Mouse (Mus musculus) stomach, embryonic 16.5 days (tissue): Measurements from ENCODE around the gene Pkp4. TPM values are rescaled to one million over a fixed set of nuclear protein-coding genes. Genes with fewer than 3 reads are reported as not detected.

ENCODE experiments used
- ATAC-seq: fragments of 200-750 bp; cut with Nextera tagmentation; 2 replicates; pipeline ENCODE4 v1.8.0; 2017; ENCODE audit warnings: moderate number of reproducible peaks, moderate TSS enrichment; ENCODE audit not compliant: insufficient read depth, low FRiP score
- H3K27ac ChIP-seq: fragments of 300-500 bp; sonication (generic); 2 replicates; pipeline ENCODE4 v1.5.1; 2014; ENCODE audit warnings: low read length
- H3K27me3 ChIP-seq: fragments of 300-500 bp; sonication (generic); 2 replicates; pipeline ENCODE4 v1.6.1; 2014; ENCODE audit warnings: low read length, control low read depth, mixed read lengths; ENCODE audit not compliant: control insufficient read depth, insufficient read depth
- H3K36me3 ChIP-seq: fragments of 300-500 bp; sonication (generic); 2 replicates; pipeline ENCODE4 v1.6.1; 2014; ENCODE audit warnings: low read length; ENCODE audit not compliant: control insufficient read depth, insufficient read depth
- H3K4me1 ChIP-seq: fragments of 300-500 bp; sonication (generic); 2 replicates; pipeline ENCODE4 v1.6.1; 2014; ENCODE audit warnings: low read length, control low read depth, mixed read lengths; ENCODE audit not compliant: control insufficient read depth, insufficient read depth
- H3K4me2 ChIP-seq: fragments of 300-500 bp; sonication (generic); 2 replicates; pipeline ENCODE4 v1.6.1; 2014; ENCODE audit warnings: low read depth, low read length, mixed read lengths
- H3K4me3 ChIP-seq: fragments of 300-500 bp; sonication (generic); replicated peaks from 2 replicates; pipeline ENCODE4 v1.5.1; 2014; ENCODE audit warnings: mild to moderate bottlenecking, low read length
- H3K9ac ChIP-seq: fragments of 300-500 bp; sonication (generic); 2 replicates; pipeline ENCODE4 v1.6.1; 2014; ENCODE audit warnings: low read length
- H3K9me3 ChIP-seq: fragments of 300-500 bp; sonication (generic); replicated peaks from 2 replicates; pipeline ENCODE4 v1.6.1; 2016; ENCODE audit warnings: low read length, control low read depth; ENCODE audit not compliant: control insufficient read depth
- WGBS: fragments of 180-500 bp; shearing (Covaris S2); extraction: QIAGEN DNeasy Blood & Tissue Kit; methylation state at CpG from one replicate; pipeline ENCODE4 v1.1.7; 2014; 5-methylcytosine and 5-hydroxymethylcytosine counted together
- polyA plus RNA-seq: library from polyadenylated mRNA; unstranded; fragments of >200 nt; fragmentation: Nextera tagmentation; extraction: Ambion mirVana; gene quantifications from 2 replicates; pipeline ENCODE4 v1.2.1, GENCODE M21; 2015

The Pkp4 gene
- polyA plus RNA-seq, 1 experiment from 2014 or later, result 30.0 TPM

DNA sequence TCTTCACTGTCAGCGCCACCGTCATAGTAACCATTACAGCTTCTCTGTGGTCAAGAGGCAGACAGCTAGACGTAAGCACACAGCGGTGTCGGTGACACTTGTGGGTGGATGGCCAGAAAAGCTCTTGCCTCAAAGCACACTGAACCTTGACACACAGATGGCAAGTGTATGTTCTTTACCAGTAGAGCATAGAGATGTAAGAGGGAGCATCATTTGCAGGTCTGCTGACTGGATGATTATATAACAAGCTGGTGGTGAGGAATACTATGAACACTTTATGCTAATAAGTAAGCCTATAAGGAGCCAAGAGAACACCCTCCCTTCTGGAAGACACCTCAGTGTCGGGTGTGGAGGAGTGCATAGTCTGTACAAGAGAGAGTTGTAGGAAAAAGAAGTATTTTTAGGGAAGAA, 98.2 kb downstream of the Pkp4 start:
- no peaks in the 10 kb centered on the region for H3K36me3 ChIP-seq
- ATAC-seq, result no peak
- H3K4me1 ChIP-seq, result no peaks in the 10 kb centered on the region
- H3K4me3 ChIP-seq, result no peak overlapping the region
- no peaks in the 10 kb centered on the region for H3K9me3 ChIP-seq
- no peak overlapping the region for H3K27ac ChIP-seq
- 84% methylated on average over 6 of the region's 6 CpGs for WGBS
- no peak overlapping the region for H3K9ac ChIP-seq
- no peak overlapping the region for H3K4me2 ChIP-seq
- H3K27me3 ChIP-seq, result no peaks in the 10 kb centered on the region

DNA sequence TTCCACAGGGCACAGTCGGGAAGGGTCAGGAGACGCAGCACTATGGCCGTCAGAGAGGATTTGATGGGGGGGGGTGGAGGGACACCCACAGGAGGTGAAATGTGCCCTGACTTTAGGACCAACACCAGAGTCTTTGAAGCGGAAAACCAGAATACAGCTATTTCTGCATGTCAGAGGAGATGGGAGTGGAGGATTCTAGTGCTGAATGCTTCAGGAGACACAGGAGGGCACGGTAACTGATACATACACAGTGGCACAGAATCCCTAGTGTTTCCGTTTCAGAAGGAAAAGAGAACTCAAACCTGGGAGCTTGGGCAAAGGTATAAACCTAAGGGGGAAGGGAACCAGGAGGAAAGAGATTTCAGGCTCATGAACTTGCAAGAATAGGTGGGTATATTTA, 98.7 kb downstream of the Pkp4 start:
- no peak for ATAC-seq
- 83% methylated on average over 6 of the region's 6 CpGs for WGBS
- Histone ChIP-seq H3K27ac (no peak overlapping the region), H3K9ac (no peak overlapping the region), H3K36me3 (no peaks in the 10 kb centered on the region), H3K4me2 (no peak overlapping the region), H3K4me3 (no peak overlapping the region), H3K9me3 (no peaks in the 10 kb centered on the region), H3K27me3 (no peaks in the 10 kb centered on the region), H3K4me1 (no peaks in the 10 kb centered on the region)

DNA sequence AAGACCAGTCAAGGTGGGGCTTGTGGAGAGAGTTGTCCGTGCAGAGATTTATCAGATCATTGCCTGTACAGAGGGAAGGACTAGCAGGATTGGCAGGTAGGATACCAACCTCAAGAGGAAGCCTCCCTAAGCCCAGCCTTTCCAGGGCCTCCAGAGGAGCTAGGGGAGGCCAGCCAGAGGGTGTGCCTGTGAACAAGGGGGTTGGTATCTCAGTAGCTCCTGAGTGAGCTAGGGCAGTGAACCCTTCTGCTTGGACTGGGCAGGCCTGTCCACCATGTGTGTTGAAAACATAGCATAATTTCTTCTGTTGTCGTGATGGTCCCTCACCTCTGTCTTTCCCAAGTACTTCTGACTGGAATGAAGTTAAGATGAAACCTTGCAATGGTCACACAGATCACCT, 100.6 kb downstream of the Pkp4 start:
- Histone ChIP-seq H3K9ac (no peak overlapping the region), H3K9me3 (no peaks in the 10 kb centered on the region), H3K4me1 (no peaks in the 10 kb centered on the region), H3K4me3 (no peak overlapping the region), H3K27ac (no peak overlapping the region), H3K4me2 (no peak overlapping the region), H3K27me3 (no peaks in the 10 kb centered on the region), H3K36me3 (no peaks in the 10 kb centered on the region)
- no peak for ATAC-seq
- 79% methylated on average over 2 of the region's 2 CpGs for WGBS

DNA sequence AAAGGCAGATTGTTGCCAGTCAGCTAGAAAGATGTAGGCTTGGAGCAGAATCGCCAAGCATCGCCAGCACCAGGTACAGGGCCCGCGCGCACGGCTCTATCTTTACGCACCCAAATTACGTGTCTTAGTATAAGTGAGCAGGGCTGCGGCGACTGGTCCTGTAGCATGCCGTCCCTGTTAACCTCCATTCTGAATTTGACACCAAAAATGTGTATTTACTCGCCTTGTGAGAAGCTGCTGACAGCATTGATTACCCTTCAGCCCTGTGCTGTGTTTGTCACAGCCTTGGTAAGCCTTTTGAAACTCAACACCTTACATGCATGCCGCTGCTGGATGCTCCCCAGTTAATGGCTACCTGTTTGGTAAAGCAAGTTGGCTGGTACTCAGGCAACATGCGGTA, 105.8 kb downstream of the Pkp4 start:
- no peak for ATAC-seq
- Histone ChIP-seq H3K9me3 (no peaks in the 10 kb centered on the region), H3K9ac (no peak overlapping the region), H3K4me2 (no peak overlapping the region), H3K36me3 (no peaks in the 10 kb centered on the region), H3K4me1 (no peaks in the 10 kb centered on the region), H3K4me3 (no peak overlapping the region), H3K27me3 (no peaks in the 10 kb centered on the region), H3K27ac (no peak overlapping the region)
- 91% methylated on average over 14 of the region's 14 CpGs for WGBS

DNA sequence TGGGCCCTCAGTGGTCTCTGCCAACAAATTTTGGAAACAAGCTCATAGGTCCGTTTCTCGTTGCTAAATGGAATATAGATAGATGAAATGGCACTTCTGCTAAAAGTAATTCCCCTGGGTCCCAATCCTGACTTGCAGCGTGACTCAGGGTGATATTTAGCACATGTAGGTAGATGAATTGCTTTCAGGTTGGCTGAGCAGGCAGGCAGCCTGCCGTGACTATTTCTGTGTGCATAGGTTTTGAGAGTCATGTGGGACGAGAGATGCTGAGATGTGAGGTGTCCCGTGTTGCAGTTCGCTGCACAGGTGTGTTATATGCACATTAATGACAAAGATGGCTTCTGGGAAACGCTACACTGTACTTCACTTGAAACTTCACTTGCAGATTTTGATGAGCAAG, 111.2 kb downstream of the Pkp4 start:
- H3K4me2 ChIP-seq, result no peak overlapping the region
- no peaks in the 10 kb centered on the region for H3K4me1 ChIP-seq
- H3K9me3 ChIP-seq, result no peaks in the 10 kb centered on the region
- no peak overlapping the region for H3K9ac ChIP-seq
- H3K27me3 ChIP-seq, result no peaks in the 10 kb centered on the region
- H3K4me3 ChIP-seq, result no peak overlapping the region
- WGBS, result 80% methylated on average over 8 of the region's 8 CpGs
- H3K36me3 ChIP-seq, result no peaks in the 10 kb centered on the region
- peak overlapping the region; percentile 42; the same call in 1 of the 2 replicates for H3K27ac ChIP-seq
- ATAC-seq, result no peak

DNA sequence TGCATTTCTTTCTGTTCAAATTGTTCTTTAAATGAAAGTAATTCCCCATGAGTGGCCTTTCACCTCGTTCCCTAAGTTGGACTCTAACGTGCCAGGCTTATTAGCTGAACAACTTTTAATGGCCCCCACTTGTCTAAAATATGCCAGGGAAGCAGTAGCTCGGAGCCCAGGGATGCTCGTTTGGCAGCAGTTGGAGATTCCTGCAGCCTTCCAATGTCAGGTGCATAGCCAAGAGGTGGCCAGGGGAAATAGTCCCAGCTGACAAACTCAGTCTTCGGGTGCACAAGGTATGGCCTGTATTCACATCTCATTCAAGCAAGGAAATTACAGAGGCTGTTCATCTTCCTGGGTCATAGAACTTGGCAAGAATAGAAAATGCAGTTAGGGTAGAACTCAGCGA, 112.1 kb downstream of the Pkp4 start:
- no peak overlapping the region for H3K27ac ChIP-seq
- no peak overlapping the region for H3K9ac ChIP-seq
- no peaks in the 10 kb centered on the region for H3K9me3 ChIP-seq
- no peaks in the 10 kb centered on the region for H3K4me1 ChIP-seq
- 84% methylated on average over 6 of the region's 6 CpGs for WGBS
- ATAC-seq, result no peak
- H3K36me3 ChIP-seq, result no peaks in the 10 kb centered on the region
- no peak overlapping the region for H3K4me2 ChIP-seq
- no peak overlapping the region for H3K4me3 ChIP-seq
- no peaks in the 10 kb centered on the region for H3K27me3 ChIP-seq

DNA sequence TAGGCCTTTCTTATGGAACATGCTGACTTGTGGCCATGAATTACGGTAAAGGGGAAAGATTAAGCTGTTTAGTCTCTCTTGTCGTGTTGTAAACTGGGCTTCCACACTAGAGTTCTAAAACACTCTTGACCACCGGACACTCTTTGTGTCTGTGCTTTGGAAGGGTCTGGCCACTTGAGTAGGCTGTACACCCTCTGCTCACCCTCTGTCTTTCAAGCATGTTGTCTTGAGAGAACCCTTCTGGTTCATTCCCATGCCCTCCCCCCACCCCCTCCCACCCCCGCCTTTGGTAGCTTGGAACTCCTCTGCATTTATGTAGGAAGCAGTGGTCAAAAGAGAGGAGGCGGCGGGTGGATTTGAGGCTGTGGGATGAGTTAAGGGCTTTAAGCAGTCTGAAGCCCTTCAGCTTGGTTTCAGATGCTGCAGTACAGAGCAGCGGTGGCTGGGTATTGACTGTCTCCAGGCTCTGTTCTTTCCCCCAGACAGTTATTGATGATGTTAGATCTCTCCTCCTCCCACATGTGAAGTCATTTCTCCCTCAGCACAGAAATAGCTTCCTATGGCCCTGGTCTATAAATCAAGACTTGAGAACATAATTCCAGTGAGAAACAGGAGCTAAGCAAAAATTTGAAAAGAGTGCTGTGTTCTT, 120.4 kb downstream of the Pkp4 start:
- peaks cover 5% of the 10 kb centered on the region for H3K4me1 ChIP-seq
- no peaks in the 10 kb centered on the region for H3K36me3 ChIP-seq
- peak; percentile 29; the same call in 1 of the 2 replicates for ATAC-seq
- H3K4me2 ChIP-seq, result no peak overlapping the region
- no peaks in the 10 kb centered on the region for H3K9me3 ChIP-seq
- no peak overlapping the region for H3K9ac ChIP-seq
- H3K27me3 ChIP-seq, result no peaks in the 10 kb centered on the region
- H3K4me3 ChIP-seq, result no peak overlapping the region
- H3K27ac ChIP-seq, result no peak overlapping the region
- 63% methylated on average over 7 of the region's 7 CpGs for WGBS

DNA sequence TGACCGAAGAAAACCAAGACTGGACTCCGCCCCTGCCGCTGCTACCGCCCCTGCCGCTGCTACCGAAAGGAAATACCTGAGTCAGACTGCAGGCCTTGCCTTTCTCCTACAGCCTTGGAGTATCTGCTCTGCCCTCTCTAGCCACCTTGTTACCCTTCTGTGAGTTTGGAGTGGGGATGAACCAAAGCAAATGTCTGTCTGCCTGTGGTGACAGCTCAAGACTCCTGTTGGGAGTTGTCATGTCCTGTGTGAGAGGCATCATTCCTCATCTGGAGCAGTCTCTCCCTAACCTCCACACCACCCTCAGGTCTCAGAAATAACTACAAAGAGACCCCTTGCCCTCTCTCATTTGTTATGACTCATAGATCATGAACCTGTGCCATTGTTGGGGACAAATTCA, 122.3 kb downstream of the Pkp4 start:
- ATAC-seq, result no peak

DNA sequence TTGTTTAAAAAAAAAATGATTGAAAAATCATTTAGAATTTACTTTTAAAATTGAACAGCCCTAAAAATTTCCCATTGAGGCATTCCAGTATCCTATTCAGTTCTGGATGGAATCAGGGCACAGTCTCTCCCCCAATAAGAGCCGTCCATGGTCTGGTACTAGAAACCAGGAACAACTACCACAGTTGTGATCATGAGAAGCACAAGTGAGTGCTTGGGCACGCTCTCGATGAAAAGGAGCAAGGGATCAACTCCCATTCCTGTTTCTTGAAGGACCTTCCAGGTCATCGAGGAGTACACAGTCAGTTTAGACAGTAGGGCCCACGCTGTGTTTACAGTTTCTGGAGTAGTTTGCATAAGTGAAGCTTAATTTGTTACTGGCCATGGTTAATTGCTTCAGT, 123.6 kb downstream of the Pkp4 start:
- no peaks in the 10 kb centered on the region for H3K9me3 ChIP-seq
- H3K4me3 ChIP-seq, result no peak overlapping the region
- 82% methylated on average over 5 of the region's 5 CpGs for WGBS
- no peak for ATAC-seq
- no peak overlapping the region for H3K4me2 ChIP-seq
- no peaks in the 10 kb centered on the region for H3K36me3 ChIP-seq
- H3K9ac ChIP-seq, result no peak overlapping the region
- no peak overlapping the region for H3K27ac ChIP-seq
- H3K27me3 ChIP-seq, result no peaks in the 10 kb centered on the region
- peaks cover 5% of the 10 kb centered on the region for H3K4me1 ChIP-seq

More for the DNA sequence above, 122.3 kb downstream of the Pkp4 start:
- peaks cover 5% of the 10 kb centered on the region for H3K4me1 ChIP-seq
- no peak overlapping the region for H3K27ac ChIP-seq
- no peaks in the 10 kb centered on the region for H3K9me3 ChIP-seq
- 91% methylated on average over 6 of the region's 6 CpGs for WGBS
- no peak overlapping the region for H3K9ac ChIP-seq
- H3K4me2 ChIP-seq, result no peak overlapping the region
- H3K36me3 ChIP-seq, result no peaks in the 10 kb centered on the region
- no peak overlapping the region for H3K4me3 ChIP-seq
- H3K27me3 ChIP-seq, result no peaks in the 10 kb centered on the region
